Mouse (Mus musculus) layer of hippocampus, adult 9-11 months (tissue): ENCODE measurements at regions not wholly inside any gene's neighbourhood (a gene's known extent, or its start where the extent isn't known, plus 50 kb on each side); places are given as distances from the start of the nearest gene placed in this dataset.

Experiments
- DNase-seq: peaks from one replicate; pipeline ENCODE4 v3.0.0; 2022

- DNase-seq = no peak
Observed at GRCm38 (mm10) chr17:84890871-84891599, 65.5 kb upstream of the Ppm1b start.

- DNase-seq = no peak
Observed at GRCm38 (mm10) chr17:84893273-84894033, 63.1 kb upstream of the Ppm1b start.

GRCm38 (mm10) chr17:84895526-84895925 is 61.0 kb upstream of the Ppm1b start:
- no peak for DNase-seq

- DNase-seq = no peak
Observed at GRCm38 (mm10) chr17:84896572-84896971, 60.0 kb upstream of the Ppm1b start.

GRCm38 (mm10) chr17:84898407-84898806 is 58.1 kb upstream of the Ppm1b start:
- DNase-seq = no peak

GRCm38 (mm10) chr17:84903625-84904337 is 52.8 kb upstream of the Ppm1b start:
- DNase-seq = no peak
